Mouse (Mus musculus) heart, adult 2 months (tissue): ENCODE measurements at regions not wholly inside any gene's neighbourhood (a gene's known extent, or its start where the extent isn't known, plus 50 kb on each side); places are given as distances from the start of the nearest gene placed in this dataset.
A peak's percentile ranks its signal among the peaks of the same experiment; 100 is the strongest.

Source experiments
- DNase-seq, 2 experiments: peaks; one replicate each; pipeline ENCODE4 v3.0.0; 2021
- H3K27ac ChIP-seq: fragments of 200-600 bp; 2 replicates; pipeline ENCODE4 v1.8.1; 2022
- H3K27me3 ChIP-seq: fragments of 200-500 bp; 2 replicates; pipeline ENCODE4 v1.6.1; 2012; ENCODE audit warnings: mild to moderate bottlenecking, low read length, inconsistent platforms, mixed read lengths; ENCODE audit not compliant: control insufficient read depth, insufficient read depth
- H3K36me3 ChIP-seq: fragments of 200-500 bp; 2 replicates; pipeline ENCODE4 v1.6.1; 2012; ENCODE audit warnings: low read length, inconsistent platforms; ENCODE audit not compliant: control insufficient read depth, insufficient read depth
- H3K4me1 ChIP-seq: fragments of 200-500 bp; 2 replicates; pipeline ENCODE4 v1.6.1; 2011; ENCODE audit warnings: low read length; ENCODE audit not compliant: control insufficient read depth, insufficient read depth
- H3K4me3 ChIP-seq: fragments of 200-600 bp; 2 replicates; pipeline ENCODE4 v1.8.1; 2022
- H3K79me2 ChIP-seq: fragments of 200-500 bp; replicated peaks from 2 replicates; pipeline ENCODE4 v1.6.1; 2012; ENCODE audit warnings: mild to moderate bottlenecking, inconsistent platforms, low read length, moderate library complexity, mixed read lengths; ENCODE audit not compliant: control insufficient read depth, insufficient read depth
- H3K9ac ChIP-seq: fragments of 200-500 bp; 2 replicates; pipeline ENCODE4 v1.6.1; 2012; ENCODE audit warnings: low read depth, mild to moderate bottlenecking, control low read depth, inconsistent platforms, low read length, mixed read lengths
- CTCF ChIP-seq: fragments of 200-600 bp; IDR thresholded peaks from 2 replicates; pipeline ENCODE4 v1.8.1; 2022; ENCODE audit warnings: antibody characterized with exemption, mild to moderate bottlenecking, moderate library complexity
- EP300 ChIP-seq: fragments of 200-500 bp; IDR thresholded peaks from 2 replicates; pipeline ENCODE4 v1.6.1; 2011; ENCODE audit warnings: low read depth, low read length, control low read depth; ENCODE audit not compliant: insufficient read depth
- POLR2A ChIP-seq: fragments of 200-500 bp; IDR thresholded peaks from 2 replicates; pipeline ENCODE4 v1.6.1; 2011; ENCODE audit warnings: mild to moderate bottlenecking, low read depth, low read length, control low read depth; ENCODE audit not compliant: insufficient read depth
- WGBS: fragments of 180-500 bp; shearing (Covaris S2); methylation state at CpG from one replicate; pipeline ENCODE4 v1.1.7; 2018; 5-methylcytosine and 5-hydroxymethylcytosine counted together
- intact Hi-C: fragments of 180-260 bp; cut with DNase I; formaldehyde crosslinking; loops from one replicate; pipeline ENCODE4 v1.15.1; 2025

- TF ChIP-seq POLR2A: no peak
- no peak for TF ChIP-seq CTCF
- TF ChIP-seq EP300: no peak
- H3K36me3 ChIP-seq: 0 out of 2 replicates have a peak, but pooled peaks cover 2% of the 10 kb centered on the region
- no peaks in the 10 kb centered on the region for H3K79me2 ChIP-seq
- no peak for DNase-seq
- no peak overlapping the region for H3K9ac ChIP-seq
- no peak overlapping the region for H3K4me3 ChIP-seq
- no peaks in the 10 kb centered on the region for H3K27me3 ChIP-seq
- intact Hi-C loops: no loop called here
- peaks cover 1% of the 10 kb centered on the region; the same call in 1 of the 2 replicates for H3K4me1 ChIP-seq
- WGBS: 78% methylated on average over 12 of the region's 12 CpGs
- no peak overlapping the region for H3K27ac ChIP-seq
These were observed 87.2 kb upstream of the Xpo1 start for GRCm38 (mm10) chr11:23168546-23169218.

- Histone ChIP-seq H3K27me3 (no peaks in the 10 kb centered on the region), H3K4me3 (no peak overlapping the region), H3K27ac (no peak overlapping the region), H3K4me1 (peaks cover 1% of the 10 kb centered on the region; the same call in 1 of the 2 replicates), H3K36me3 (0 out of 2 replicates have a peak, but pooled peaks cover 2% of the 10 kb centered on the region), H3K79me2 (no peaks in the 10 kb centered on the region), H3K9ac (no peak overlapping the region)
- intact Hi-C loops: no loop called here
- no peak for DNase-seq
- TF ChIP-seq POLR2A (no peak), EP300 (no peak), CTCF (no peak)
- WGBS: 43% methylated on average over 3 of the region's 3 CpGs
These were observed 86.0 kb upstream of the Xpo1 start for GRCm38 (mm10) chr11:23169742-23170428.

- no peaks in the 10 kb centered on the region for H3K79me2 ChIP-seq
- no peak overlapping the region for H3K9ac ChIP-seq
- DNase-seq: no peak
- no peak for TF ChIP-seq EP300
- no peak for TF ChIP-seq POLR2A
- no peak for TF ChIP-seq CTCF
- H3K4me3 ChIP-seq: no peak overlapping the region
- WGBS: 33% methylated on average over 2 of the region's 2 CpGs
- H3K27ac ChIP-seq: no peak overlapping the region
- H3K27me3 ChIP-seq: no peaks in the 10 kb centered on the region
- H3K36me3 ChIP-seq: 0 out of 2 replicates have a peak, but pooled peaks cover 2% of the 10 kb centered on the region
- intact Hi-C loops: no loop called here
- H3K4me1 ChIP-seq: peaks cover 1% of the 10 kb centered on the region; the same call in 1 of the 2 replicates
These were observed 85.0 kb upstream of the Xpo1 start for GRCm38 (mm10) chr11:23170813-23171212.

- H3K4me1 ChIP-seq: peaks cover 1% of the 10 kb centered on the region; the same call in 1 of the 2 replicates
- 92% methylated on average over 1 of the region's 1 CpGs for WGBS
- no peak for DNase-seq
- H3K36me3 ChIP-seq: 0 out of 2 replicates have a peak, but pooled peaks cover 2% of the 10 kb centered on the region
- no peak overlapping the region for H3K9ac ChIP-seq
- H3K27me3 ChIP-seq: no peaks in the 10 kb centered on the region
- intact Hi-C loops: no loop called here
- H3K4me3 ChIP-seq: no peak overlapping the region
- TF ChIP-seq POLR2A (no peak), CTCF (no peak), EP300 (no peak)
- no peaks in the 10 kb centered on the region for H3K79me2 ChIP-seq
- H3K27ac ChIP-seq: no peak overlapping the region
These were observed 84.1 kb upstream of the Xpo1 start for GRCm38 (mm10) chr11:23171760-23172159.

- H3K27me3 ChIP-seq: no peaks in the 10 kb centered on the region
- H3K4me1 ChIP-seq: no peaks in the 10 kb centered on the region
- intact Hi-C loops: no loop called here
- WGBS: 82% methylated on average over 7 of the region's 7 CpGs
- no peak for TF ChIP-seq CTCF
- no peak for TF ChIP-seq POLR2A
- no peak for TF ChIP-seq EP300
- H3K79me2 ChIP-seq: no peaks in the 10 kb centered on the region
- DNase-seq: no peak
- H3K9ac ChIP-seq: no peak overlapping the region
- H3K27ac ChIP-seq: no peak overlapping the region
- no peaks in the 10 kb centered on the region for H3K36me3 ChIP-seq
- no peak overlapping the region for H3K4me3 ChIP-seq
These were observed 74.2 kb upstream of the Xpo1 start for GRCm38 (mm10) chr11:23181647-23182046.

- no peak for TF ChIP-seq EP300
- peak; percentile 43 for TF ChIP-seq CTCF
- Histone ChIP-seq H3K4me3 (no peak overlapping the region), H3K36me3 (no peaks in the 10 kb centered on the region), H3K9ac (no peak overlapping the region), H3K4me1 (no peaks in the 10 kb centered on the region), H3K27me3 (no peaks in the 10 kb centered on the region), H3K79me2 (no peaks in the 10 kb centered on the region), H3K27ac (no peak overlapping the region)
- DNase-seq: no peak
- intact Hi-C loops: no loop called here
- 90% methylated on average over 2 of the region's 2 CpGs for WGBS
These were observed 70.6 kb upstream of the Xpo1 start for GRCm38 (mm10) chr11:23185211-23185610.
